Mouse (Mus musculus): ENCODE results near the gene Ssh3.

The Ssh3 gene

GRCm38 (mm10) chr19:4216041-4216685 is 52.8 kb downstream of the Ssh3 start:
- peak; percentile 49 for DNase-seq (ENCODE audit: low spot score)

DNA sequence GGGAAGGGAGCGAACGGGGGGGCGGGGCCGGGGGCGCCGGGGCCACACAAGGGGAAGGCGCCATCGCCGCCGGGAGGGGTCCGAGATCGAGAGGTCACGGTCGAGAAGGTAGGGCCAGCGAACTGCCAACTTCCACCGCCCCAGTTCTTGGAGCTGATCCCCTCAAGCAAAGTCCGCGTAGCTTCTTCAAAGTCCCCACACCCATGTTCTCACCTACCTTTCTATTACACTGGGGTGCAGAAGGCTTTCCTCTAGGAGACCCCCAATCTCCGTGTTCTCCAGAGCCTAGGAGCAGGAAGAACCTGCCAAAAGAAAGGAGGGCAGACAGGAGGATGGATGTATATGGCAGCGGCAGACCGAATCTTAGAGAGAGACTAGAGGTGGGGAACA is 53.5 kb downstream of the Ssh3 start:
- no peak for DNase-seq (ENCODE audit: low spot score)

DNA sequence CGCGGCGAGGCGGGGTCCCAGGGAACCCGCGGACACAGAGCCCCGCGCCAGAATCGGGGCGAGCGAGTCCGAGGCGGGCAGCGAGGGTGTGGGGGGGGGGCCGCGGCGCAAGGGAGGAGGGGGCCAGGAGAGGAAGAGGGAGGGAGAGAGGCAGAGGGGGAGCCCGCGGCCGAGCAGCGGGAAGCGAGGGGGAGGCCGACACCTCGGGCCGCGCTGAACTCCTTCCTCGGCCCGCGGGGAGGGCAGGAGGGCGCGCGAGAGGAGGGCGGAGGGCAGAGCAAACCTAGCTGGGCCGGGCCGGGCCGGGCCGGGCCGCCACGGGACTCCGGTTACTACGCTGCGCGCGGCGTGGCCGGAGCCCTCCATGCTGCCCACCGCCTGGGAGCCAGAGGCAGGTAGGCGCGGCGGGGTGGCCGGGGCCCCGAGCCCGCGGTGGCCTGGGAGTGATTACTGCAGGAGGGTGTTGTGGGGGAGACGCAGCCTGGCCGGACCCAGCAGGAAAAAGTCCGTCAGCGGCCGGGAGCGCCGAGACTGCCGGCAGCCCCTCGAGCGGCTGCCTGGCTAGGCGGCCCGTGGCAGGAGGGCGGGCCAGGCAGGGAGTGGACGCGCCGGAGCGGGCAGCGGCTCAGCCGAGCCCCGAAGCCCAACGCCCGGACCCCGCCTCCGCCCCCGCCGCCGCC is 54.1 kb downstream of the Ssh3 start:
- no peak for DNase-seq (ENCODE audit: low spot score)

DNA sequence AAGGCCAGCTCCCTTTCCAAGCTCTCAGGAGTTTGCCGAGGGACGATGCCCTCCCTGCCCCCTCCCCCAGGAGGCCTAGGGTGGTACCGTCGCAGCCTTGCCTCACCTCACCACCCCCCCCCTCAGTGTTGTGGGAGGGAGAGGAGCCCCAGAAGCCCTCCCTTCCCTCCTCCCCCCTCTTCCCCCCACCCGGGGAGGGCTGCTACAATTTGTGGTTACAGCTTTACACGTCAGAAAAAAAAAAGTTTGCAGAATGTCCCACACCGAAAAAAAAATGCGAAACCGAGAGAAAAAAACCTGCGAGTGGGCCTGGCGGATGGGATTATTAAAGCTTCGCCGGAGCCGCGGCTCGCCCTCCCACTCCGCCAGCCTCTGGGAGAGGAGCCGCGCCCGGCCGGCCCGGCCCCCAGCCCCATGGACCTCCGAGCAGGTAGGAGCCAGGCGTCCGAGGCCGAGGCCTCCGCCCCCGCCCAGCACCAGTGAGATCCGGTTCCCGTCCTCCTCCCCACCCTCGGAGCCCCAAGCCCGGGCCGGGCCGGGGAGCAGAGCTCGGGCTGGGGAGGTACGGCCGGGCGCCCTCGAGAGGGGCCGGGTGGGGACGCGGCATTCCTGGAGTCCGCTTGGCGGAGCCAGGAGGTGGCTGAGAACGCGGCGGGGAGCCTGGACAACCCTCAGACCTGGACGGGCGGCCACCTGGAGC is 54.8 kb downstream of the Ssh3 start, which contains the start of the genes Clcf1 and AC109138.7:
TSS of gene Clcf1 (plus strand) at position 168 of the 700 bp plus-strand sequence.
TSS of gene AC109138.7 (plus strand) at position 287 of the 700 bp plus-strand sequence.
- DNase-seq (ENCODE audit: low spot score), result peak; percentile 54

GRCm38 (mm10) chr19:4213524-4213974 is 55.4 kb downstream of the Ssh3 start:
- peak; percentile 49 for DNase-seq (ENCODE audit: low spot score)

DNA sequence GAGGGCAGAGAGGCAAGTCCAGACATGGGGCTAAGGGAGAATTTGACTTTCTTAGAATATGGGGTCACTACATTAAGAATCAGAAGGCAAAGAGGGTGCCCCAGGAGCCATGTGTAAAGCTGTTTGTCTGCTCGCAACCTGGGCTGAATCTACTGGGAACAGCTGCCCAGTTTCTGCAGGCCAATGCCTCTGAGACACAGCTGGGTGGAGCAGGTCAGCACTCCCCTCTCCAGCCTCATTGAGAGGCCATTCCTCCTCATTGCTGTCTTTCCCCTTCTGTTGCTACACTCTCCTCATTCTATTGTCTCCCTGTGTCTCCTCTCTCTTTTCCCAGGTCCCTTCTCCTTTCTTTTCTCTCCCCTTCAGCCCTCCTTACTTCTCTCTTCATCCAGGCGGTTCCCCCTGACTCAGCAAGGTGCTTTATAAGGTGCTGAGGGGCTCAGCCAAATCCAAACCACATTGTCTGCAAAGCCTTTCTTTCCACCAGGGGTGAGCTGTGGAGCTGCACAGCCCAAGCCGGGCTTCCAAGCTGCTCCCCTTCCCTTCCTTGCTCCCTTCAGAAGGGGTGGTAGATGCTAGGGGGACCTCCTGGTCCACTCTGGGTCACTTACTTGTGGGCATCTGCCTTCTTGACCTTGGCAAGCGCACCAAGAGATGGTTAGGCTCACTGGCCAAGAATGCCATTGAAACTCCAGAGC is 56.9 kb downstream of the Ssh3 start:
- no peak for DNase-seq (ENCODE audit: low spot score)

Measured in MN1 (cell line).